Mouse (Mus musculus) inflammation-experienced regulatory T-cells (primary cell): ENCODE results near the gene Pnck. TPM values are rescaled to one million over a fixed set of nuclear protein-coding genes. Genes with fewer than 3 reads are reported as not detected.

Experiments
- polyA plus RNA-seq, 2 experiments: library from polyadenylated mRNA; unstranded; fragments of 100-300 nt; shearing (Covaris generic); gene quantifications; one replicate each; pipeline ENCODE4 v1.2.1; 2017

The Pnck gene
- 1 to 10 TPM; 1.9 to 2.4 TPM for polyA plus RNA-seq

GRCm38 (mm10) chrX:73659575-73660283 is at the start of gene Pnck:
Gene Pnck, minus strand, starts transcription at chrX:73660117.

GRCm38 (mm10) chrX:73672879-73673618 is 13.1 kb upstream of the Pnck start, which contains the start of gene Slc6a8:
Gene Slc6a8, plus strand, starts transcription at chrX:73673150.

GRCm38 (mm10) chrX:73639255-73639675 is 20.7 kb downstream of the Pnck start, which contains the start of gene Dusp9:
Gene Dusp9, plus strand, starts transcription at chrX:73639419.

Other genes with a start within 250 kb of the Pnck start
- gene Zfp92, start 249.0 kb downstream of the Pnck start, polyA plus RNA-seq: under 1 TPM in 1 of 2 experiments, not detected in 1; 0.30 TPM
- not detected for gene Trex2, start 224.8 kb downstream of the Pnck start, polyA plus RNA-seq
- 10 to 100 TPM; 23.2 to 27.2 TPM for gene Haus7, start 201.1 kb downstream of the Pnck start, polyA plus RNA-seq
- not detected for gene Bgn, start 176.5 kb downstream of the Pnck start, polyA plus RNA-seq
- not detected for gene Atp2b3, start 157.0 kb downstream of the Pnck start, polyA plus RNA-seq
- gene Dusp9, start 20.7 kb downstream of the Pnck start, polyA plus RNA-seq: under 1 TPM in 1 of 2 experiments, not detected in 1; 0.51 TPM
- gene Slc6a8, start 13.0 kb upstream of the Pnck start, polyA plus RNA-seq: 1 to 10 TPM in 1 of 2 experiments, under 1 TPM in 1; 0.48 to 1.5 TPM
- 100 to 1,000 TPM; 279 to 280 TPM for gene Bcap31, start 56.1 kb upstream of the Pnck start, polyA plus RNA-seq
- 10 to 100 TPM; 34.9 to 39.6 TPM for gene Abcd1, start 56.5 kb upstream of the Pnck start, polyA plus RNA-seq
- under 1 TPM in 1 of 2 experiments, not detected in 1; 0.31 TPM for gene Plxnb3, start 97.0 kb upstream of the Pnck start, polyA plus RNA-seq
- gene Srpk3, start 114.3 kb upstream of the Pnck start, polyA plus RNA-seq: 1 to 10 TPM in 1 of 2 experiments, under 1 TPM in 1; 0.70 to 7.0 TPM
- 100 to 1,000 TPM; 199 to 212 TPM for gene Idh3g, start 126.8 kb upstream of the Pnck start, polyA plus RNA-seq
- gene Ssr4, start 126.9 kb upstream of the Pnck start, polyA plus RNA-seq: 100 to 1,000 TPM; 210 to 216 TPM
- gene Pdzd4, start 164.9 kb upstream of the Pnck start, polyA plus RNA-seq: under 1 TPM; 0.29 to 0.72 TPM
- 1 to 10 TPM; 3.4 to 6.1 TPM for gene Avpr2, start 232.0 kb upstream of the Pnck start, polyA plus RNA-seq
- 10 to 100 TPM; 27.7 to 41.1 TPM for gene L1cam, start 236.0 kb upstream of the Pnck start, polyA plus RNA-seq